Mouse (Mus musculus): ENCODE results near the gene Rhoj. TPM values are rescaled to one million over a fixed set of nuclear protein-coding genes. Genes with fewer than 3 reads are reported as not detected.
A peak's percentile ranks its signal among the peaks of the same experiment; 100 is the strongest.
"Not testable (repeated sequence)": the region's sequence is repeated elsewhere in the genome, so short reads cannot be mapped to it uniquely, and the experiment has no call there.

Gene Rhoj
- total and polyA plus RNA-seq, 3 experiments, result not detected

DNA sequence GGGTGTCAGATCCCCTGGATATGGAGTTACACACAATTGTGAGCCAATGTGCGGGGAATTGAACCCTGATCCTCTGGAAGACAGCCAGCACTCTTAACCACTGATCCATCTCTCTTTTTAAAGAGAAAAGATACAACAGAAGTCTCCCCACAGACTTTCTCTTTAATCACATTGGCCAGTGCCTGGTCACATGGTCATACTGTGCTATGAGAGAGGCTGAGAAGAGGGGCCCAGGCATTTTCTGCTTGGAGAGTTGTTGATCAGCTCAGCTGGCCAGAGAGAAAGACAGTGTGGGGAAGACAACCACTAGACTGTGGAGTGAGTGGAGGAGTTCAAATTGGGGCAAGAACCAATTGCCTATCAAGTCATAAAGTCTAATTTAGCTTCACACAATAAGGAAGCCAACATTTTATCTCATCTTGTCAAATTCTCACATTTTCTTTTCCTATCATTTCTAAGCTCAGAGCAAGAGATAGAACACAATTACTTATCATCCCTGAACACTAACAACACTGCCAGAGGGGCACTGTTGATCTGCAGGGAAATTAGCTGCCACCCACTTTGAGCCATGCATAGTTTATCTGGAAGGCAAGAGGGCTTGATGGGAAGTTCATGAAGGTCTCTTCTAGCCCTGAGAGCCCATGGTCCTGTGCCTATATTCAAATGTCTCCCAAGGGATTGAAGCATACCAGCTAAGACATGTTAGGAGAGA lies 121.7 kb downstream of the Rhoj start:
- no peaks in the 10 kb centered on the region for H3K4me1 ChIP-seq (ENCODE audit: control insufficient read depth in 1 of 2, insufficient read depth in 2 of 2)
- in situ Hi-C loops (cut with MboI; ENCODE audit: low pct_ligation_motif_present, low pct_unique_long_range_greater_than_20kb, low sequenced_read_pairs), result no loop called here
- TF ChIP-seq USF1 (IDR thresholded peaks at IDR 0.05; ENCODE audit: low read depth, low read length) (0 out of 2 replicates have a peak, but pooled peaks have one; percentile 9), JUND (conservative IDR thresholded peaks at IDR 0.05; ENCODE audit: low read depth, low read length) (no peak), ZNF384 (IDR thresholded peaks at IDR 0.05; ENCODE audit: low read depth, low read length) (no peak), MXI1 (IDR thresholded peaks at IDR 0.05; ENCODE audit: low read depth, low read length) (no peak), E2F4 (IDR thresholded peaks at IDR 0.05; ENCODE audit: insufficient replicate concordance, low read depth, low read length) (no peak), GABPA (IDR thresholded peaks at IDR 0.05; ENCODE audit: insufficient replicate concordance, low read depth, low read length) (no peak), MAZ (IDR thresholded peaks at IDR 0.05; ENCODE audit: low read depth, low read length) (no peak)
- H3K4me2 ChIP-seq (ENCODE audit: insufficient read depth, low read depth, poor library complexity, severe bottlenecking), result no peak overlapping the region
- no peak for DNase-seq (ENCODE audit: extremely low read depth)
- H3K9ac ChIP-seq (ENCODE audit: insufficient read depth, low read depth), result no peak overlapping the region
- no peaks in the 10 kb centered on the region for H3K36me3 ChIP-seq (replicated peaks in 1 of 2; ENCODE audit: control insufficient read depth in 1 of 2, insufficient read depth in 1 of 2, low read length in 1 of 2)
- no peak overlapping the region for H3K4me3 ChIP-seq (replicated peaks in 1 of 3; ENCODE audit: low read depth in 2 of 3, low read length in 2 of 3, poor library complexity in 1 of 3)
- dilution Hi-C loops (cut with MboI; ENCODE audit: extremely low pct_ligation_motif_present, extremely low pct_unique_long_range_greater_than_20kb, low sequenced_read_pairs), result no loop called here
- no peak overlapping the region for H3K27ac ChIP-seq (ENCODE audit: insufficient read depth, low read depth)
- H3K9me3 ChIP-seq (replicated peaks; ENCODE audit: low read length), result peaks cover 2% of the 10 kb centered on the region
- H3K27me3 ChIP-seq (replicated peaks), result no peaks in the 10 kb centered on the region
- H3K79me2 ChIP-seq (replicated peaks; ENCODE audit: control insufficient read depth, extremely low read depth, insufficient read depth, poor library complexity, severe bottlenecking), result no peaks in the 10 kb centered on the region

GRCm38 (mm10) chr12:75432400-75432799 lies 124.3 kb downstream of the Rhoj start:
- H3K27ac ChIP-seq (ENCODE audit: insufficient read depth, low read depth); H3K27me3 ChIP-seq (replicated peaks); DNase-seq (ENCODE audit: extremely low read depth); H3K79me2 ChIP-seq (replicated peaks; ENCODE audit: control insufficient read depth, extremely low read depth, insufficient read depth, poor library complexity, severe bottlenecking); H3K9me3 ChIP-seq (replicated peaks; ENCODE audit: low read length); H3K9ac ChIP-seq (ENCODE audit: insufficient read depth, low read depth); H3K36me3 ChIP-seq (replicated peaks in 1 of 2; ENCODE audit: control insufficient read depth in 1 of 2, insufficient read depth in 1 of 2, low read length in 1 of 2); H3K4me3 ChIP-seq (replicated peaks in 1 of 3; ENCODE audit: low read depth in 2 of 3, low read length in 2 of 3, poor library complexity in 1 of 3); H3K4me2 ChIP-seq (ENCODE audit: insufficient read depth, low read depth, poor library complexity, severe bottlenecking); H3K4me1 ChIP-seq (ENCODE audit: control insufficient read depth in 1 of 2, insufficient read depth in 2 of 2); in situ Hi-C loops (cut with MboI; ENCODE audit: low pct_ligation_motif_present, low pct_unique_long_range_greater_than_20kb, low sequenced_read_pairs); dilution Hi-C loops (cut with MboI; ENCODE audit: extremely low pct_ligation_motif_present, extremely low pct_unique_long_range_greater_than_20kb, low sequenced_read_pairs): not testable (repeated sequence)

DNA sequence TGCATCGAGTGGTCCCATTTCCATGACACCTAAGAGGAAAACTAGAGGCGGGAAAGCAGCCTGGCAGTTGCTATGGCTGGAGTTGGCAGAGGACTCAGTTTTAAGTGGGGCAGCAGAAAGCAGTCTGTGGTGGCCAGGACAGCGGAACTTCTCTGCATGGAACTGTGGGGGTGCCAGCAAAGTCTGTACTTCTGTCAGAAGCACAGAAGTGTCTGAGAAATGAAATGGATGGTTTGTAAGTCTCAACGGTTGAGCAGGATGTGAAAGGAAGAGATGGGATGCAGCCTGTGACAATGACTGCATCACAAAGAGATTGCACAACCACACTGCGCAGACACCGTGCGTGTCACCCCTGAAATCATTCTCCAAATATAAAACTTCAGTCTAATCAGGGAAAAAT lies 138.1 kb downstream of the Rhoj start:
- H3K4me3 ChIP-seq (replicated peaks in 1 of 3; ENCODE audit: low read depth in 2 of 3, low read length in 2 of 3, poor library complexity in 1 of 3), result no peak overlapping the region
- no peaks in the 10 kb centered on the region for H3K79me2 ChIP-seq (replicated peaks; ENCODE audit: control insufficient read depth, extremely low read depth, insufficient read depth, poor library complexity, severe bottlenecking)
- H3K4me1 ChIP-seq (ENCODE audit: control insufficient read depth in 1 of 2, insufficient read depth in 2 of 2), result peaks cover 2 to 18% of the 10 kb centered on the region in 2 experiments; a peak in 2 of 4 replicates
- H3K27ac ChIP-seq (ENCODE audit: insufficient read depth, low read depth), result no peak overlapping the region
- no peaks in the 10 kb centered on the region for H3K9me3 ChIP-seq (replicated peaks; ENCODE audit: low read length)
- dilution Hi-C loops (cut with MboI; ENCODE audit: extremely low pct_ligation_motif_present, extremely low pct_unique_long_range_greater_than_20kb, low sequenced_read_pairs), result no loop called here
- H3K27me3 ChIP-seq (replicated peaks), result no peaks in the 10 kb centered on the region
- peaks cover 0 to 9% of the 10 kb centered on the region in 2 experiments for H3K36me3 ChIP-seq (replicated peaks in 1 of 2; ENCODE audit: control insufficient read depth in 1 of 2, insufficient read depth in 1 of 2, low read length in 1 of 2)
- in situ Hi-C loops (cut with MboI; ENCODE audit: low pct_ligation_motif_present, low pct_unique_long_range_greater_than_20kb, low sequenced_read_pairs), result no loop called here
- TF ChIP-seq MAX (IDR thresholded peaks at IDR 0.05; ENCODE audit: low read length), result no peak
- no peak for TF ChIP-seq ZKSCAN1 (IDR thresholded peaks at IDR 0.05; ENCODE audit: borderline replicate concordance, low read depth, low read length)
- TF ChIP-seq BHLHE40 (IDR thresholded peaks at IDR 0.05; ENCODE audit: low read depth, low read length), result no peak
- TF ChIP-seq IRF4 (IDR thresholded peaks at IDR 0.05; ENCODE audit: low read depth, low read length), result no peak
- TF ChIP-seq MAZ (IDR thresholded peaks at IDR 0.05; ENCODE audit: low read depth, low read length), result no peak
- TF ChIP-seq EP300 (IDR thresholded peaks at IDR 0.05; ENCODE audit: low read length), result no peak
- no peak for TF ChIP-seq MEF2A (IDR thresholded peaks at IDR 0.05; ENCODE audit: borderline replicate concordance, low read depth, low read length)
- no peak for TF ChIP-seq RAD21 (IDR thresholded peaks at IDR 0.05; ENCODE audit: low read depth, low read length)
- TF ChIP-seq NELFE (IDR thresholded peaks at IDR 0.05; ENCODE audit: low read depth, low read length), result no peak
- TF ChIP-seq TBP (conservative IDR thresholded peaks at IDR 0.05; ENCODE audit: low read depth, low read length), result no peak
- TF ChIP-seq ELF1 (IDR thresholded peaks at IDR 0.05; ENCODE audit: low read depth, low read length), result no peak
- no peak for TF ChIP-seq POLR2AphosphoS2 (IDR thresholded peaks at IDR 0.05; ENCODE audit: low read depth, low read length)
- no peak for TF ChIP-seq MAFK (IDR thresholded peaks at IDR 0.05; ENCODE audit: insufficient replicate concordance, low read length)
- TF ChIP-seq JUND (conservative IDR thresholded peaks at IDR 0.05; ENCODE audit: low read depth, low read length), result no peak
- no peak for TF ChIP-seq JUN (IDR thresholded peaks at IDR 0.05; ENCODE audit: insufficient read depth, low read depth, low read length)
- TF ChIP-seq NRF1 (IDR thresholded peaks at IDR 0.05; ENCODE audit: low read depth, low read length), result no peak
- no peak for TF ChIP-seq TCF12 (IDR thresholded peaks at IDR 0.05; ENCODE audit: low read depth, low read length)
- H3K4me2 ChIP-seq (ENCODE audit: insufficient read depth, low read depth, poor library complexity, severe bottlenecking), result no peak overlapping the region
- no peak for DNase-seq (ENCODE audit: extremely low read depth)
- no peak overlapping the region for H3K9ac ChIP-seq (ENCODE audit: insufficient read depth, low read depth)
